Mouse (Mus musculus): Measurements from ENCODE around the gene Fli1.

Fli1 gene

DNA sequence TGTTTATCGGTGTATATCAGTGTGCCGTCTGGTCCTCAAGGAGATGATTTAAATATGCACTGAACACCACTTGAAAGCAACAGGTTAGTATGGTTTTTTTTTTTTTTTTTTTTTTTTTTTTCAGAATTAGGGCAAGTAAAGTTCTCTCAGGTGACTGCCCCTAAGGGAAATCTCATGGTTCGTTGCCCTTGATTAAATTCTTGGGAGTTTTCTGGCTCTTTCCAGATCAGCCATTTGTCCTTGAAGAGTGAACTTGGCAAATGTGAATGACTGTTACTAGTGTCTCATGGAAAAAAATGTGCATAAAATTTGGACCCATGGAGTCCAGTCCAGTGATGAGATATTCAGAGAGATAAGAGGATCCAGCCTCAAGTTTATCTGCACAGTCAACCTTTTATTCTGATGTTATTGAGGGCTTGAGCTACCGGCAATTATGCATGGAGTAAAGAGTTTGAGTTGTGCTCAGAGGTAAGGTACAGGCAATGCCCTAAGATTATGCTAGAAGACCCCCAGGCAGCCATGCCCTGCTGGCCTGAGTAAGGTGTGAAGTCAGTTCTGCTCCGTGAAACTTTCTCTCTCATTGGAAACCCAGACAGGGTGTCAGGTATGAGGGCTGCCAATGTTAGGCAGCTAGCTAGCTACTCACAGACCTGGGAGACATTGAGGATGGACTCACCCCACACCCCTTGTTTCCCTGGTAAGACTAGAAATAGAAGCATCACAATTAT is 165.6 kb downstream of the Fli1 start:
- H3K36me3 ChIP-seq (ENCODE audit: control insufficient read depth, insufficient read depth, low read length, poor library complexity, severe bottlenecking), result no peaks in the 10 kb centered on the region
- no peak for DNase-seq (ENCODE audit: low read depth, low spot score)
- H3K27me3 ChIP-seq (ENCODE audit: control insufficient read depth, insufficient read depth, low read length, poor library complexity, severe bottlenecking), result no peaks in the 10 kb centered on the region

DNA sequence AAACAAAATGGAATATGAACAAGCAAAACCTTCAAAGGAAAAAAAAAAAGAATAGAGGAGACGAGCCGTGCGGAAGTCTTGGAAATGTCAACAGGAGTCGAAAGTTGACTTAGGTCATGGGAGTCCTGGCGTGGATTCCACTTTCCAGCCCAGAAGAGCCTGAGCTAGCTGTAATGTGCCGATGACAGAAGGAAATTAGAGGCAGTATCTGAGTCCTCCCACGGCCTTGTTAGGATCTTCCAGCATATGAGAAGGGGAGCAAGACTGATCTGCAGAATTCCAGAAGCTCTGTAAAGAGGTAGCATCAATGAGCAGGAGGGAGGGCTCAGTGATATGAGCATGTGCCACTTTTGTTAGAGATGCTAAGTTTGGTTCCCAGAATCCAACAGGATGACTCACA is 166.6 kb downstream of the Fli1 start:
- no peaks in the 10 kb centered on the region for H3K27me3 ChIP-seq (ENCODE audit: control insufficient read depth, insufficient read depth, low read length, poor library complexity, severe bottlenecking)
- no peaks in the 10 kb centered on the region for H3K36me3 ChIP-seq (ENCODE audit: control insufficient read depth, insufficient read depth, low read length, poor library complexity, severe bottlenecking)
- DNase-seq (ENCODE audit: low read depth, low spot score), result no peak

DNA sequence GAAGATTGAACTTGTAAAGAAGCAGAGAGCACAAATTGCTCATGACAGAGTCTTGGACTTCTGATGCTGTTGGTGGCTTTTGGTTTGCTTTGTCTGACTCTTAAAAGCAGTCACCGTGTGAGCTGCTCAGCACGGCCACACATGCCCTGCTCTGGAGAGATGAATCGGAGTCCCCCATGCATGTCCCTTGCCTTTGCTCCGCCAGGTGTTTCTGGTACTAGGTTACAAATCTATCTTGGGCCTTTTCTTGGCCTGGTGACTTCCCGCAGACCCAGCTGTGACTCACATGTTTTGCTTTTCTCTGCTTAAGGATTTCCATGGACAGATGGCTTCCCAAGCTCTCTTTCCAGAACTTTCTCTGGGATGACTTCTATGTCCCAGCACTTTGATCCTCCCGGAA is 169.0 kb downstream of the Fli1 start:
- Histone ChIP-seq H3K27me3 (ENCODE audit: control insufficient read depth, insufficient read depth, low read length, poor library complexity, severe bottlenecking) (no peaks in the 10 kb centered on the region), H3K36me3 (ENCODE audit: control insufficient read depth, insufficient read depth, low read length, poor library complexity, severe bottlenecking) (no peaks in the 10 kb centered on the region)
- no peak for DNase-seq (ENCODE audit: low read depth, low spot score)
